Mouse (Mus musculus) lung, embryonic 14.5 days (tissue): ENCODE data around the gene Mfsd1. TPM values are rescaled to one million over a fixed set of nuclear protein-coding genes. Genes with fewer than 3 reads are reported as not detected.

Experiments
- ATAC-seq: fragments of 200-750 bp; cut with Nextera tagmentation; 2 replicates; pipeline ENCODE4 v1.8.0; 2017; ENCODE audit warnings: mild to moderate bottlenecking, moderate TSS enrichment, moderate library complexity; ENCODE audit not compliant: insufficient read depth
- DNase-seq: peaks from one replicate; pipeline ENCODE4 v3.0.0-alpha.2; 2015
- H3K27ac ChIP-seq: fragments of 300-500 bp; sonication (generic); 2 replicates; pipeline ENCODE4 v1.5.1; 2014; ENCODE audit warnings: low read depth, mild to moderate bottlenecking, moderate library complexity
- H3K27me3 ChIP-seq: fragments of 300-500 bp; sonication (generic); 2 replicates; pipeline ENCODE4 v1.6.1; 2014; ENCODE audit warnings: low read length, control low read depth; ENCODE audit not compliant: insufficient read depth
- H3K36me3 ChIP-seq: fragments of 300-500 bp; sonication (generic); 2 replicates; pipeline ENCODE4 v1.6.1; 2014; ENCODE audit warnings: control low read depth; ENCODE audit not compliant: insufficient read depth
- H3K4me1 ChIP-seq: fragments of 300-500 bp; sonication (generic); 2 replicates; pipeline ENCODE4 v1.6.1; 2014; ENCODE audit warnings: antibody characterized with exemption, control low read depth; ENCODE audit not compliant: insufficient read depth
- H3K4me2 ChIP-seq: fragments of 300-500 bp; sonication (generic); 2 replicates; pipeline ENCODE4 v1.6.1; 2014; ENCODE audit warnings: mild to moderate bottlenecking
- H3K4me3 ChIP-seq: fragments of 300-500 bp; sonication (generic); 2 replicates; pipeline ENCODE4 v1.5.1; 2014; ENCODE audit warnings: low read depth, low read length
- H3K9ac ChIP-seq: fragments of 300-500 bp; sonication (generic); 2 replicates; pipeline ENCODE4 v1.6.1; 2014
- H3K9me3 ChIP-seq: fragments of 300-500 bp; sonication (generic); 2 replicates; pipeline ENCODE4 v1.6.1; 2016; ENCODE audit warnings: low read depth, low read length, control low read depth
- CTCF ChIP-seq: IDR thresholded peaks from 2 replicates; pipeline ENCODE4 v1.5.1; 2016; ENCODE audit warnings: antibody characterized with exemption, low read depth
- WGBS: fragments of 180-500 bp; shearing (Covaris S2); extraction: QIAGEN DNeasy Blood & Tissue Kit; methylation state at CpG from one replicate; pipeline ENCODE4 v1.1.7; 2014; 5-methylcytosine and 5-hydroxymethylcytosine counted together
- polyA plus RNA-seq: library from polyadenylated mRNA; unstranded; fragments of >200 nt; fragmentation: Nextera tagmentation; extraction: Ambion mirVana; gene quantifications from 2 replicates; pipeline ENCODE4 v1.2.1, GENCODE M21; 2014

The Mfsd1 gene
- 54.4 and 54.8 TPM in 2 replicates for polyA plus RNA-seq

GRCm38 (mm10) chr3:67582273-67583124, at the start of gene Mfsd1:
Gene Mfsd1 (plus strand): TSS chr3:67582741.
- no peak for TF ChIP-seq CTCF
- ATAC-seq (peak; percentile 93), DNase-seq (peak; percentile 98)
- Histone ChIP-seq H3K9me3 (no peaks in the 10 kb centered on the region), H3K36me3 (0 out of 2 replicates have a peak, but pooled peaks cover 2% of the 10 kb centered on the region), H3K27me3 (no peaks in the 10 kb centered on the region), H3K9ac (peak within 1 kb of the TSS; percentile 68), H3K4me3 (peak within 1 kb of the TSS; percentile 83), H3K27ac (no peak within 1 kb of the TSS), H3K4me2 (peak within 1 kb of the TSS; percentile 92), H3K4me1 (peaks cover 7% of the 10 kb centered on the region)
- WGBS = 4% methylated on average over 54 of the region's 54 CpGs

GRCm38 (mm10) chr3:67543630-67544029, 38.9 kb upstream of the Mfsd1 start:
- Histone ChIP-seq H3K9me3 (no peaks in the 10 kb centered on the region), H3K27me3 (no peaks in the 10 kb centered on the region), H3K4me1 (no peaks in the 10 kb centered on the region), H3K36me3 (no peaks in the 10 kb centered on the region), H3K9ac (no peak overlapping the region), H3K27ac (no peak overlapping the region), H3K4me2 (no peak overlapping the region), H3K4me3 (no peak overlapping the region)
- TF ChIP-seq CTCF = no peak
- no peak for ATAC-seq
- 54% methylated on average over 8 of the region's 8 CpGs for WGBS
- no peak for DNase-seq

- no peak overlapping the region for H3K27ac ChIP-seq
- ATAC-seq (no peak), DNase-seq (peak; percentile 11)
- H3K9me3 ChIP-seq = no peaks in the 10 kb centered on the region
- no peaks in the 10 kb centered on the region for H3K36me3 ChIP-seq
- TF ChIP-seq CTCF = no peak
- H3K27me3 ChIP-seq = no peaks in the 10 kb centered on the region
- WGBS = 45% methylated on average over 3 of the region's 3 CpGs
- no peak overlapping the region for H3K4me2 ChIP-seq
- H3K9ac ChIP-seq = no peak overlapping the region
- no peaks in the 10 kb centered on the region for H3K4me1 ChIP-seq
- H3K4me3 ChIP-seq = no peak overlapping the region
Measured at GRCm38 (mm10) chr3:67551193-67551592, 31.3 kb upstream of the Mfsd1 start.

- Histone ChIP-seq H3K27ac (no peak overlapping the region), H3K9me3 (no peaks in the 10 kb centered on the region), H3K4me2 (no peak overlapping the region), H3K36me3 (no peaks in the 10 kb centered on the region), H3K27me3 (no peaks in the 10 kb centered on the region), H3K4me1 (no peaks in the 10 kb centered on the region), H3K9ac (no peak overlapping the region), H3K4me3 (no peak overlapping the region)
- ATAC-seq (no peak; the same call in 1 of the 2 replicates), DNase-seq (peak; percentile 41)
- 41% methylated on average over 4 of the region's 4 CpGs for WGBS
- no peak for TF ChIP-seq CTCF
Measured at GRCm38 (mm10) chr3:67553281-67553680, 29.3 kb upstream of the Mfsd1 start.

- 61% methylated on average over 5 of the region's 5 CpGs for WGBS
- Histone ChIP-seq H3K4me2 (no peak overlapping the region), H3K4me1 (no peaks in the 10 kb centered on the region), H3K27me3 (no peaks in the 10 kb centered on the region), H3K9ac (no peak overlapping the region), H3K4me3 (no peak overlapping the region), H3K36me3 (no peaks in the 10 kb centered on the region), H3K9me3 (no peaks in the 10 kb centered on the region), H3K27ac (no peak overlapping the region)
- DNase-seq (no peak), ATAC-seq (no peak)
- no peak for TF ChIP-seq CTCF
Measured at GRCm38 (mm10) chr3:67553927-67554448, 28.6 kb upstream of the Mfsd1 start.

GRCm38 (mm10) chr3:67555211-67555610, 27.3 kb upstream of the Mfsd1 start:
- Histone ChIP-seq H3K36me3 (no peaks in the 10 kb centered on the region), H3K4me1 (no peaks in the 10 kb centered on the region), H3K27ac (no peak overlapping the region), H3K4me2 (no peak overlapping the region), H3K9me3 (no peaks in the 10 kb centered on the region), H3K27me3 (no peaks in the 10 kb centered on the region), H3K4me3 (no peak overlapping the region), H3K9ac (no peak overlapping the region)
- DNase-seq = no peak
- no peak for TF ChIP-seq CTCF
- no peak for ATAC-seq
- WGBS = 84% methylated on average over 5 of the region's 5 CpGs

- DNase-seq (peak; percentile 39), ATAC-seq (peak; percentile 52; the same call in 1 of the 2 replicates)
- no peak for TF ChIP-seq CTCF
- Histone ChIP-seq H3K9me3 (no peaks in the 10 kb centered on the region), H3K27me3 (no peaks in the 10 kb centered on the region), H3K4me2 (peak overlapping the region; percentile 32; the same call in 1 of the 2 replicates), H3K9ac (no peak overlapping the region), H3K36me3 (no peaks in the 10 kb centered on the region), H3K4me1 (no peaks in the 10 kb centered on the region), H3K4me3 (no peak overlapping the region), H3K27ac (no peak overlapping the region)
- WGBS = 42% methylated on average over 14 of the region's 14 CpGs
Measured at GRCm38 (mm10) chr3:67557200-67557651, 25.3 kb upstream of the Mfsd1 start.
